Mouse (Mus musculus) heart, postnatal 0 days (tissue): Measurements from ENCODE around the gene Imp4.

Source experiments
- CTCF ChIP-seq: IDR thresholded peaks from 2 replicates; pipeline ENCODE4 v1.5.1; 2016; ENCODE audit warnings: antibody characterized with exemption, control low read depth, low read depth
- EP300 ChIP-seq: IDR thresholded peaks from 2 replicates; pipeline ENCODE4 v1.6.1; 2016; ENCODE audit warnings: antibody characterized with exemption, low read depth

DNA sequence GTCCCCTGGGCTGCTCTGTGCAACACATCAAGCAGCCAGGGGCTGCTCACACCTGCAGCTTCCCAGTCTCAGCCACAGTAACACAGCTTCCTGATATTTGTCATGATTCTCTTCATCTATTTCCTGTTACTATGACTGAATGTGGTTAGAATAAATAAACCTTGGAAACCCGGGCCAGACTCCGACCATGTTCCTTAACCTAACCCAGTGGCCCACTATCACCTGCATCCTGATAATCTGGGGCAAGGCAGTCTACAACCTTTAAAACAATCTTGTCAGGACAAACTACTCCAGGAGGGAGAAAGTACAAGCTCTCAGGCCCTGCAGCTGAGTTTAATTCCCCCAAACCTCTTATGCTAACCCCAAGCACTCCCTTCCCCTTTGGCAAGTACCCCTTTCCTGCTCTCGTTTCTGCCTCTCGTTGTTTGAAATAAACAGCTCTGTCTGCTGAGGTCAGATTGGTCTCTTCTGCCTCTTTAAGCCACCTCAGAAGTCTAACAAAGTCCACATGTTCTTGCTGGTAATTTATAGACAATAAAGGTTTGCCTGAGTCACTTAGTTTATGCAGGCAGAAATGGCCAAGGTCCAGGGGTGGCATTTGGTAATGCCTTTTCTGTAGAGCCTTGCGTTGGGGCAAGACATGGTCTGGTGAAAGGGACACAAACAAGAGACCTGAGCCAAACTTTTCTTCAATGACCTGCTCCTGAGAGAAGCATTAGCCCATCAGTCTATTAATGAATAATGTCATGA lies 42.4 kb downstream of the Imp4 start:
- TF ChIP-seq CTCF (no peak), EP300 (no peak)
